Mouse (Mus musculus): ENCODE measurements around the gene Slc30a7. TPM values are rescaled to one million over a fixed set of nuclear protein-coding genes. Genes with fewer than 3 reads are reported as not detected.
"Not testable (repeated sequence)": the region's sequence is repeated elsewhere in the genome, so short reads cannot be mapped to it uniquely, and the experiment has no call there.

Slc30a7 gene
- polyA plus RNA-seq, 1 experiment = 14.3 TPM

GRCm38 (mm10) chr3:115924401-115925190 is 82.6 kb downstream of the Slc30a7 start:
- no peak for DNase-seq
- Histone ChIP-seq H3K27me3 (ENCODE audit: control insufficient read depth, insufficient read depth, low read length) (no peaks in the 10 kb centered on the region), H3K27ac (ENCODE audit: insufficient read depth, low read length) (no peak overlapping the region), H3K4me3 (replicated peaks; ENCODE audit: insufficient read depth, low read depth, low read length) (no peak overlapping the region), H3K4me1 (ENCODE audit: control insufficient read depth, insufficient read depth, low read length) (no peaks in the 10 kb centered on the region)
- WGBS = 85% methylated on average over 4 of the region's 4 CpGs
- TF ChIP-seq POLR2A (IDR thresholded peaks at IDR 0.05; ENCODE audit: borderline replicate concordance, insufficient read depth, low read length) = no peak
- TF ChIP-seq CTCF (IDR thresholded peaks at IDR 0.05; ENCODE audit: borderline replicate concordance, insufficient read depth, low read depth, low read length) = no peak

- not testable (repeated sequence) for H3K4me1 ChIP-seq (ENCODE audit: control insufficient read depth, insufficient read depth, low read length); H3K27me3 ChIP-seq (ENCODE audit: control insufficient read depth, insufficient read depth, low read length); DNase-seq; H3K4me3 ChIP-seq (replicated peaks; ENCODE audit: insufficient read depth, low read depth, low read length); H3K27ac ChIP-seq (ENCODE audit: insufficient read depth, low read length)
- 97% methylated on average over 11 of the region's 11 CpGs for WGBS
Observed at GRCm38 (mm10) chr3:115907406-115907805, 99.8 kb downstream of the Slc30a7 start.

- Histone ChIP-seq H3K27ac (ENCODE audit: insufficient read depth, low read length) (no peak overlapping the region), H3K27me3 (ENCODE audit: control insufficient read depth, insufficient read depth, low read length) (no peaks in the 10 kb centered on the region), H3K4me3 (replicated peaks; ENCODE audit: insufficient read depth, low read depth, low read length) (no peak overlapping the region), H3K4me1 (ENCODE audit: control insufficient read depth, insufficient read depth, low read length) (no peaks in the 10 kb centered on the region; the same call in 1 of the 2 replicates)
- no peak for TF ChIP-seq CTCF (IDR thresholded peaks at IDR 0.05; ENCODE audit: borderline replicate concordance, insufficient read depth, low read depth, low read length)
- 98% methylated on average over 4 of the region's 4 CpGs for WGBS
- no peak for DNase-seq
Observed at GRCm38 (mm10) chr3:115905567-115905966, 101.6 kb downstream of the Slc30a7 start.

- Histone ChIP-seq H3K27me3 (ENCODE audit: control insufficient read depth, insufficient read depth, low read length) (no peaks in the 10 kb centered on the region), H3K4me3 (replicated peaks; ENCODE audit: insufficient read depth, low read depth, low read length) (no peak overlapping the region), H3K27ac (ENCODE audit: insufficient read depth, low read length) (no peak overlapping the region), H3K4me1 (ENCODE audit: control insufficient read depth, insufficient read depth, low read length) (no peaks in the 10 kb centered on the region; the same call in 1 of the 2 replicates)
- DNase-seq = no peak
- WGBS = 90% methylated on average over 3 of the region's 3 CpGs
- TF ChIP-seq POLR2A (IDR thresholded peaks at IDR 0.05; ENCODE audit: borderline replicate concordance, insufficient read depth, low read length) (no peak), CTCF (IDR thresholded peaks at IDR 0.05; ENCODE audit: borderline replicate concordance, insufficient read depth, low read depth, low read length) (no peak)
Observed at GRCm38 (mm10) chr3:115905067-115905466, 102.1 kb downstream of the Slc30a7 start.

GRCm38 (mm10) chr3:115902301-115902956 is 104.8 kb downstream of the Slc30a7 start:
- no peak for DNase-seq
- no peak overlapping the region for H3K27ac ChIP-seq (ENCODE audit: insufficient read depth, low read length)
- no peaks in the 10 kb centered on the region; the same call in 1 of the 2 replicates for H3K4me1 ChIP-seq (ENCODE audit: control insufficient read depth, insufficient read depth, low read length)
- H3K27me3 ChIP-seq (ENCODE audit: control insufficient read depth, insufficient read depth, low read length) = no peaks in the 10 kb centered on the region
- no peak for TF ChIP-seq POLR2A (IDR thresholded peaks at IDR 0.05; ENCODE audit: borderline replicate concordance, insufficient read depth, low read length)
- TF ChIP-seq CTCF (IDR thresholded peaks at IDR 0.05; ENCODE audit: borderline replicate concordance, insufficient read depth, low read depth, low read length) = no peak
- 90% methylated on average over 9 of the region's 9 CpGs for WGBS
- H3K4me3 ChIP-seq (replicated peaks; ENCODE audit: insufficient read depth, low read depth, low read length) = no peak overlapping the region

GRCm38 (mm10) chr3:115898354-115898948 is 108.8 kb downstream of the Slc30a7 start:
- H3K4me3 ChIP-seq (replicated peaks; ENCODE audit: insufficient read depth, low read depth, low read length) = no peak overlapping the region
- 82% methylated on average over 3 of the region's 3 CpGs for WGBS
- DNase-seq = no peak

GRCm38 (mm10) chr3:115893166-115893565 is 114.0 kb downstream of the Slc30a7 start:
- WGBS = 89% methylated on average over 2 of the region's 2 CpGs
- Histone ChIP-seq H3K27ac (ENCODE audit: insufficient read depth, low read length) (no peak overlapping the region), H3K4me3 (replicated peaks; ENCODE audit: insufficient read depth, low read depth, low read length) (no peak overlapping the region), H3K4me1 (ENCODE audit: control insufficient read depth, insufficient read depth, low read length) (no peaks in the 10 kb centered on the region), H3K27me3 (ENCODE audit: control insufficient read depth, insufficient read depth, low read length) (no peaks in the 10 kb centered on the region)
- no peak for DNase-seq
- TF ChIP-seq POLR2A (IDR thresholded peaks at IDR 0.05; ENCODE audit: borderline replicate concordance, insufficient read depth, low read length) (no peak), CTCF (IDR thresholded peaks at IDR 0.05; ENCODE audit: borderline replicate concordance, insufficient read depth, low read depth, low read length) (no peak)

More at GRCm38 (mm10) chr3:115898354-115898948, 108.8 kb downstream of the Slc30a7 start:
- TF ChIP-seq CTCF (IDR thresholded peaks at IDR 0.05; ENCODE audit: borderline replicate concordance, insufficient read depth, low read depth, low read length) (no peak), POLR2A (IDR thresholded peaks at IDR 0.05; ENCODE audit: borderline replicate concordance, insufficient read depth, low read length) (no peak)
- Histone ChIP-seq H3K27ac (ENCODE audit: insufficient read depth, low read length) (no peak overlapping the region), H3K27me3 (ENCODE audit: control insufficient read depth, insufficient read depth, low read length) (no peaks in the 10 kb centered on the region), H3K4me1 (ENCODE audit: control insufficient read depth, insufficient read depth, low read length) (no peaks in the 10 kb centered on the region)

- DNase-seq = no peak
- H3K27me3 ChIP-seq (ENCODE audit: control insufficient read depth, insufficient read depth, low read length) = no peaks in the 10 kb centered on the region
Observed at GRCm38 (mm10) chr3:115892341-115892740, 114.9 kb downstream of the Slc30a7 start.

More at GRCm38 (mm10) chr3:115892341-115892740, 114.9 kb downstream of the Slc30a7 start:
- no peak overlapping the region for H3K4me3 ChIP-seq (replicated peaks; ENCODE audit: insufficient read depth, low read depth, low read length)
- no peak overlapping the region for H3K27ac ChIP-seq (ENCODE audit: insufficient read depth, low read length)
- no peak for TF ChIP-seq CTCF (IDR thresholded peaks at IDR 0.05; ENCODE audit: borderline replicate concordance, insufficient read depth, low read depth, low read length)
- TF ChIP-seq POLR2A (IDR thresholded peaks at IDR 0.05; ENCODE audit: borderline replicate concordance, insufficient read depth, low read length) = no peak
- 63% methylated on average over 4 of the region's 4 CpGs for WGBS
- no peaks in the 10 kb centered on the region for H3K4me1 ChIP-seq (ENCODE audit: control insufficient read depth, insufficient read depth, low read length)

Other genes starting within 250 kb of the Slc30a7 start
- gene Dph5, start 119.6 kb downstream of the Slc30a7 start, polyA plus RNA-seq (2012; rRNA removed) = 11.4 and 12.2 TPM in 2 replicates
- 67.8 and 70.0 TPM in 2 replicates for gene Extl2, start 56 bp upstream of the Slc30a7 start, polyA plus RNA-seq (2012; rRNA removed)
- gene Vcam1, start 122.3 kb upstream of the Slc30a7 start, polyA plus RNA-seq (2012; rRNA removed) = 9.1 and 9.3 TPM in 2 replicates
- 0.61 and 2.6 TPM in 2 replicates for gene Gpr88, start 246.1 kb upstream of the Slc30a7 start, polyA plus RNA-seq (2012; rRNA removed)